Mouse (Mus musculus) ES-E14 (cell line): ENCODE measurements around the gene Pcsk5. TPM values are rescaled to one million over a fixed set of nuclear protein-coding genes. Genes with fewer than 3 reads are reported as not detected.

Source experiments
- DNase-seq: peaks from one replicate; pipeline ENCODE4 v3.0.0-alpha.2; 2013; ENCODE audit warnings: low read depth, low spot score
- H3K27ac ChIP-seq: 2 replicates; pipeline ENCODE4 v1.5.1; 2012; ENCODE audit warnings: low read depth, mild to moderate bottlenecking, low read length, moderate library complexity, mixed read lengths; ENCODE audit not compliant: poor library complexity, insufficient read depth, severe bottlenecking
- H3K36me3 ChIP-seq: 2 replicates; pipeline ENCODE4 v1.6.1; 2012; ENCODE audit warnings: mild to moderate bottlenecking, low read length, moderate library complexity, mixed read lengths; ENCODE audit not compliant: control insufficient read depth, poor library complexity, insufficient read depth, severe bottlenecking
- H3K4me1 ChIP-seq, 2 experiments: fragments of 150-350 bp in 1 of 2; sonication (generic) in 1 of 2; 2 replicates each; pipeline ENCODE4 v1.6.1; 2012; ENCODE audit warnings: low read length in 2 of 2, mild to moderate bottlenecking in 1 of 2, mixed read lengths in 1 of 2; ENCODE audit not compliant: control insufficient read depth in 2 of 2, insufficient read depth in 2 of 2, poor library complexity in 1 of 2
- H3K4me3 ChIP-seq, 2 experiments: fragments of 150-350 bp in 1 of 2; sonication (generic) in 1 of 2; 2 replicates each; pipeline ENCODE4 v1.5.1; 2012; ENCODE audit warnings: low read length in 2 of 2, low read depth in 1 of 2, mild to moderate bottlenecking in 1 of 2, mixed read lengths in 1 of 2; ENCODE audit not compliant: insufficient read depth in 1 of 2, poor library complexity in 1 of 2, severe bottlenecking in 1 of 2
- H3K9ac ChIP-seq: 2 replicates; pipeline ENCODE4 v1.6.1; 2012; ENCODE audit warnings: low read depth, mild to moderate bottlenecking, low read length, mixed read lengths; ENCODE audit not compliant: poor library complexity, insufficient read depth, severe bottlenecking
- H3K9me3 ChIP-seq: fragments of 150-350 bp; sonication (generic); 2 replicates; pipeline ENCODE4 v1.6.1; 2012; ENCODE audit warnings: low read depth, mild to moderate bottlenecking, low read length; ENCODE audit not compliant: control insufficient read depth, insufficient read depth
- CHD2 ChIP-seq: IDR thresholded peaks from 2 replicates; pipeline ENCODE4 v1.6.1; 2014; ENCODE audit warnings: mild to moderate bottlenecking, low read depth, low read length, inconsistent platforms
- HCFC1 ChIP-seq: IDR thresholded peaks from 2 replicates; pipeline ENCODE4 v1.6.1; 2012; ENCODE audit warnings: low read length, inconsistent platforms, borderline replicate concordance; ENCODE audit not compliant: insufficient read depth
- MAFK ChIP-seq: IDR thresholded peaks from 2 replicates; pipeline ENCODE4 v1.6.1; 2014; ENCODE audit warnings: mild to moderate bottlenecking, low read depth, low read length, inconsistent platforms; ENCODE audit not compliant: insufficient read depth
- ZC3H11A ChIP-seq: IDR thresholded peaks from 2 replicates; pipeline ENCODE4 v1.6.1; 2012; ENCODE audit warnings: low read depth, mild to moderate bottlenecking, inconsistent platforms, low read length, borderline replicate concordance
- ZNF384 ChIP-seq: IDR thresholded peaks from 2 replicates; pipeline ENCODE4 v1.6.1; 2012; ENCODE audit warnings: low read depth, low read length, inconsistent platforms
- in situ Hi-C, 2 experiments: fragments of 600-800 bp; cut with MboI; formaldehyde crosslinking; loops; one replicate each; pipeline ENCODE4 v1.15.1; 2025; ENCODE audit warnings: low sequenced_read_pairs in 2 of 2, inconsistent platforms in 1 of 2; ENCODE audit not compliant: unreplicated experiment in 2 of 2
- total RNA-seq: library from RNA; depleted of rRNA; stranded (reverse); fragments of 300-350 nt; gene quantifications from 2 replicates; pipeline ENCODE4 v1.2.3, GENCODE M21; 2012

Pcsk5 gene
- total RNA-seq, 1 experiment, result 1.6 TPM

- Histone ChIP-seq H3K27ac (no peak overlapping the region), H3K9me3 (no peaks in the 10 kb centered on the region), H3K9ac (no peak overlapping the region), H3K4me1 (no peaks in the 10 kb centered on the region), H3K36me3 (no peaks in the 10 kb centered on the region), H3K4me3 (no peak overlapping the region)
- DNase-seq, result no peak
- TF ChIP-seq MAFK (no peak), ZC3H11A (no peak), HCFC1 (no peak), ZNF384 (no peak), CHD2 (no peak)
- in situ Hi-C loops, result no loop called here
Observed at GRCm38 (mm10) chr19:17815062-17815461, 22.4 kb downstream of the Pcsk5 start.

DNA sequence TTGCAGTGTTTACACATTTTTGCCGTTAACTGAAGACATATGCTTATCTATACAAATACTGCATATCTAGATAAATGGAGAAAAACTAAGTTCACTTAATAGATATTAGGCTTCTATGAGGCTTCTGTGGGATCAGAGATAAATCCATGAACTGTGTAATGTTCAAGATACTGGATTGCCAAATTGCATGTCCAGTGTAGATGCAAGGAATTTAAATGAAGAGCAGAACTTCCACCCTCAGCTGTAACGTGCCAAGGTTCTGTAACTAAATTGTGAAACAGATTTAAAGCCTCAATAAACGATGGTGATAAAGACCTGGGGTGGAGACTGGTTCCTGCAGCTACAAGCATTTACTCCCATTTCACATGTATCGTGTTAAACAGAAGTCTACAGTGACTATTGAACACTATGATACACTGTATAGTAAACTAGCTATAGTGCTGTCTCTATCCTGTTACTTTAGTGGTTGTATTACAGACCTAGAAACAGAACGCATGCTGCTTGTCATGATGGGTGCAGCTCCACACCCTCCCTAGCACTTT lies 23.9 kb downstream of the Pcsk5 start:
- no peak for DNase-seq
- no peaks in the 10 kb centered on the region for H3K4me1 ChIP-seq

DNA sequence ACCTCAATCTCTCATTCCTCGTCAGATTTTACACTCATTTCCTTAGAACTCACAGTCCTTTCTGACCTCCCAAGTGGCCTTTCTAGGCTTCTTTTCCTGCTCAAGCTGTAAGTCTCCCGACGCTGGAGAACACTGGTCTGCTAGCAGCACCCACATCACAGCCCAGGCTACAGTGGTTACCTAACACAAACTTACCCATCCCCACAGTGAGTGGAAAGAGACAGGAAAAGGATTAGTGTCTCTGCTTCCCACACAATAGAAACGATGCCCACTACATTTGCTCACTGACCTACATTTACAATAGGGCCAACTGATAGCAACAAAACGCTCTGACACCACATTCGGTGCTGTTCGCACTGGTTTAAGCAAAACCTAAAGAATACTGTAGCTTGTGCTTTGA lies 24.8 kb downstream of the Pcsk5 start:
- in situ Hi-C loops, result no loop called here

More for the DNA sequence above, 23.9 kb downstream of the Pcsk5 start:
- in situ Hi-C loops, result no loop called here
- no peak overlapping the region for H3K27ac ChIP-seq
- H3K9ac ChIP-seq, result no peak overlapping the region
- no peaks in the 10 kb centered on the region for H3K36me3 ChIP-seq
- no peak overlapping the region for H3K4me3 ChIP-seq
- TF ChIP-seq ZC3H11A, result no peak
- no peak for TF ChIP-seq CHD2
- no peaks in the 10 kb centered on the region for H3K9me3 ChIP-seq

GRCm38 (mm10) chr19:17806626-17807025 lies 30.8 kb downstream of the Pcsk5 start:
- no peak overlapping the region for H3K27ac ChIP-seq
- H3K9me3 ChIP-seq, result no peaks in the 10 kb centered on the region
- no peaks in the 10 kb centered on the region for H3K4me1 ChIP-seq
- no peak for DNase-seq
- no peaks in the 10 kb centered on the region for H3K36me3 ChIP-seq
- H3K4me3 ChIP-seq, result no peak overlapping the region
- in situ Hi-C loops, result no loop called here
- H3K9ac ChIP-seq, result no peak overlapping the region
- TF ChIP-seq MAFK (no peak), HCFC1 (no peak), ZNF384 (no peak), ZC3H11A (no peak), CHD2 (no peak)

More for the DNA sequence above, 24.8 kb downstream of the Pcsk5 start:
- H3K4me3 ChIP-seq, result no peak overlapping the region
- no peak overlapping the region for H3K9ac ChIP-seq
- H3K4me1 ChIP-seq, result no peaks in the 10 kb centered on the region
- H3K9me3 ChIP-seq, result no peaks in the 10 kb centered on the region
- H3K27ac ChIP-seq, result no peak overlapping the region
- TF ChIP-seq HCFC1 (no peak), ZC3H11A (no peak), CHD2 (no peak), MAFK (no peak), ZNF384 (no peak)
- DNase-seq, result no peak
- H3K36me3 ChIP-seq, result no peaks in the 10 kb centered on the region

DNA sequence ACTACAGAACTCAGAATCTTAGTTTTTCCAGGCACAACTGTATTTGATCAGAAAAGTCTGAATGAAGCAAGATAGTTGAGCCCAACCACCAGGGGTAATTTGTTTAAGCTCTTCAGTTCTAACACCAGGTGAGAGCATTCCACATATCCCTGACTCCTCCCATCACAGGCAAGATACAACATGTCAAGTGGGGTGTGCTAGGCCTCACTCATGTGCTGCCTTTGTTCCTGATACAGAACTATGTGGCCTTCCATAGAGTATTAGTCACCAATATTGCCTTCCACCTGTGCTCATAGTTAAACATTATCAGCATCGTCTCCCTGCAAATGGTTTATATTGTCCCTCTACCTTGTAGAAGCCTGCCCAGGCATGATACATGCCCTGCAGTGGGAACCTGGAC lies 36.6 kb downstream of the Pcsk5 start:
- Histone ChIP-seq H3K9me3 (no peaks in the 10 kb centered on the region), H3K9ac (no peak overlapping the region), H3K4me3 (no peak overlapping the region), H3K27ac (no peak overlapping the region), H3K4me1 (no peaks in the 10 kb centered on the region), H3K36me3 (no peaks in the 10 kb centered on the region)
- no peak for TF ChIP-seq MAFK
- no peak for TF ChIP-seq ZNF384
- TF ChIP-seq HCFC1, result no peak
- TF ChIP-seq CHD2, result no peak
- TF ChIP-seq ZC3H11A, result no peak
- in situ Hi-C loops, result no loop called here
- no peak for DNase-seq
